Mouse (Mus musculus) CD8-positive naive resting alpha-beta T cell, adult 2 months (primary cell): Measurements from ENCODE around the gene Fam167b.

ENCODE experiments used
- DNase-seq, 2 experiments: peaks; one replicate each; pipeline ENCODE4 v3.0.0; 2022; ENCODE audit warnings: low read depth in 2 of 2, low spot score in 2 of 2

Fam167b gene

GRCm38 (mm10) chr4:129578466-129578865, at the start of gene Fam167b:
Gene Fam167b (minus strand): TSS chr4:129578549.
- DNase-seq, result no peak

- DNase-seq, result no peak
These were observed 47.7 kb upstream of the Fam167b start for GRCm38 (mm10) chr4:129626035-129626434.

DNA sequence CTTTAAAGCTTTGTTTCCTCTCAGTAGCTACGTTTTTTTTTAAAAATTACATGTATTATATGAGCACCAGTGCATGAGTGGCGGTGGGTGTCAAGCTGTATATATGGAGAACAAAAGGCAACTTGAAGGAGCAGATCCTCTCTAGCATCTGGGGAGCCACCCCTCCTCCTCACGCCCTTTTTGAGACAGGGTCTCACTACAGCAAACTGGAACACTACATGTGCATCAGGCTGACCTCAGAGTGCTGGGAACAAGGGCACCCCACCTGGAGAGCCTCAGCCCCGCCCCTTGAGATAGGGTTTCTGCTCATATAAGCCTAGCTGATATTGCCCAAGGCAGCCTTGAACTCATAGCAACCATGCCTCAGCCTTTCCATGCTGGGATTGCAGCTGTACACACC, 47.1 kb upstream of the Fam167b start:
- no peak for DNase-seq

GRCm38 (mm10) chr4:129625029-129625370, 46.7 kb upstream of the Fam167b start:
- DNase-seq, result peak; percentile 26 to 27

DNA sequence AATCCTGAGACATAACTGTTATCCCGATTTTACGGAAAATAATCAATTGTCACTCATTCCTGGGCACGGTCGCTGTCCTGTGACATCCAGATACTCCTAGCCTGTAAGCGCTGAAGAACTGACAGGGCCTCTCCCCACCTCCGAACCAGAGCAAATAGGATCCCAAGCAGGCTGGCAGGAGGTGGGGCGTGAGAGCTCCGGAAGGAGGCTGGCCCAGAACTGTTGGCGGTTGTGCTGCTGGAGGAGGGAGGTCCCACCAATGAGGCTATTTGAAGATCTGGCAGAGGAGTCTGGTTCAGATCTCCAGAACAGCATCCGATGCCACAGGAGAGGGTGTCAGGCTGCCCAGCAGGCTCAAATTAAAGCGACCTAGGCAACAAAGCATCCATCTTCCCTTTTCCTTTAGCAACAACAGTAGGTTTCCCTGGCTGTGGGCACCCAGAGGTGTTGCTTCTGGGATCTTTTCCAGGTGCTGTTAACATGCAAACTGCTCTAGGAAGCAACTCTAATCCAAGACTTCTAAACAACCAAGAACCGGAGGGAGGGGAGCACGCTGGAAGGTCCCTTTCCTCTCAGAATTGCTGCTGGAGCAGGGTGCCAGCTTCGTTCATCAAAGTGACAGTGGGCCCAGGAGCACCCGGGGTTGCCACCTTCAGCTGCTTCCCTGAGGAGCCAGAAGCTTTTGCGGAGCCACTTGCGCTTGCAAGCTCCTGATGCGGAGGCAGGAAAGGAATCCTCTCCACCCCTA, 46.1 kb upstream of the Fam167b start:
- DNase-seq, result peak; percentile 81 to 84

DNA sequence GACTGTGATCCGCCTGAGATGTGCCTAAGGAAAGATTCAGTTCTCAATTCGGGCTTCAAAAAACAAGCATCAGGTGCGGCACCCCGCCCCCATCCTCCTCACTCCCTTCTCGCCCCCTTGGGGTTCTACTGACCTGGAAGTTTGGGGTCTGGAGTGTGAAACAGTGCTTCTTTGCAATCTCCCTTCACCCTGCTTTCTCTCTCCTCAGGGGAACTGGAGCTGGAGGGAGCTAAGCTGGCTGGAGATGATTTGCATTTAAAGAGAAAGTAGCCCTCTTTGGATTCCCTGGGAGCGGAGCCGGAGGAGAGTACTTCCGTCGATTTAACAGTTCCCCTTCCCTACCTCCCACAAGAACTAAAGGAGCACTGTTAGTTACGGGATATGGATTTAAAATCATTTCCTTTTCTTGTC, 45.3 kb upstream of the Fam167b start, which contains the start of gene Ccdc28b:
Ccdc28b (minus strand) TSS at position 267 of the 411 bp plus-strand sequence.
- DNase-seq, result no peak

DNA sequence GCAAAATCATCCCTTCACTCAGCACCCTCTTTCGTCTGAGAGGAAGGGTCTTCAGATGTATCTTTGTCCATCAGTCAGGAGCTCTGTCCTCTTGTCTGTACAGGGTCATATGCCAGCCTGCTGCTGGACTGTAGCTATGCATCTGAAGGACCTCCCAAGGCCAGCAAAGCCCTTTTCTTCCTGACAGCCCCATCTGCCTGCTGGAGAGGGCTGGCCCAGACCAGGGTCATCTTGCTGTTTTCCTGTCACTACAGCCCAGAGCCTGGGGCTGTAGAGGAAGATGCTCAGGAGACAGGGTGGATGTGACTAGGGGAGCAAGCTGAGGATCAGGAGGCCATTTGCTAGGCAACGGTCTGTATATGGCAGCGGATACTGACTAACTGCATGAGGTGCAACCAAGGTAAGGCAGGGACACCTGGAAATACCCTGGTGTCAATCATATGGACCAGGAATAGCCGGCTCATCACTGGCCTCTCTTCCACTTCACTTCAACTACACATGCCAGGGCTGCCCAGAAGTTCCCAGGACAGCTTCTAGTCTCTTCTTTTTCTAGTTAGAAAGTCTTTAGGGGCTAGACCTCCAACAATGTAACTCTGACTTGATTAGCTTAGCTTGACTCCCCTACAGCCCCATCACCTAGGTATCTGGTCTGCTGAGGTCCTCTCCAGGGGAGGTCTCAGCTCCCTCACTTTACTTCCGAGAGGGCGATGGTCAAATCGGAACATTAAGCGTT, 44.6 kb upstream of the Fam167b start:
- no peak for DNase-seq

- DNase-seq, result no peak
These were observed 43.9 kb upstream of the Fam167b start for GRCm38 (mm10) chr4:129622120-129622802.

DNA sequence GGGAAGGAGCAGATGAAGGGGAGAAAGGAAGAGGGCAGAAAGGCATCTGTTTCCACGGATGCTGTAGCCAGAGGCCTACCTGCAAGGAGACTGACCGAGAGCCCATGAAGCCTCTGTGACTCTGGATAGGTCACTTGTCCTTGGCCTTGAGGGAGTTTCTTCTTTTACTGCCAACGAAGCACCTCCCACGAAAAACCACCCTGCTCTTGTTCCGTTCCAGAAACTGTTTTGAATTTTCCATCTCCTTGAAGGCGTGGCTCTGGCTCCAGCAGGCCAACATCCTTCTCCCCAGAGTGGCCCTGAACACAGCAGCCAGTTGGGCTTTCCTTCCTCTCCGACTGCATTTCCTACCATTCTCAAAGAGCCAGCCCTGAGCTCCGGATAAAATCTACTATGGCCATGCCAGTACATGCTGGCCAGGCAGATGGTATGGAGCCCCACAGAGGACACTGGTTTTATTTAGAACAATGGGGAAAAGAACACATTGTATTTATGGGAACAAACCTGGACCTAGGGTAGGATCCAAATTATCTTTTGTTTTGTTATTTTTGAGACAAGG, 43.0 kb upstream of the Fam167b start:
- DNase-seq, result no peak

DNA sequence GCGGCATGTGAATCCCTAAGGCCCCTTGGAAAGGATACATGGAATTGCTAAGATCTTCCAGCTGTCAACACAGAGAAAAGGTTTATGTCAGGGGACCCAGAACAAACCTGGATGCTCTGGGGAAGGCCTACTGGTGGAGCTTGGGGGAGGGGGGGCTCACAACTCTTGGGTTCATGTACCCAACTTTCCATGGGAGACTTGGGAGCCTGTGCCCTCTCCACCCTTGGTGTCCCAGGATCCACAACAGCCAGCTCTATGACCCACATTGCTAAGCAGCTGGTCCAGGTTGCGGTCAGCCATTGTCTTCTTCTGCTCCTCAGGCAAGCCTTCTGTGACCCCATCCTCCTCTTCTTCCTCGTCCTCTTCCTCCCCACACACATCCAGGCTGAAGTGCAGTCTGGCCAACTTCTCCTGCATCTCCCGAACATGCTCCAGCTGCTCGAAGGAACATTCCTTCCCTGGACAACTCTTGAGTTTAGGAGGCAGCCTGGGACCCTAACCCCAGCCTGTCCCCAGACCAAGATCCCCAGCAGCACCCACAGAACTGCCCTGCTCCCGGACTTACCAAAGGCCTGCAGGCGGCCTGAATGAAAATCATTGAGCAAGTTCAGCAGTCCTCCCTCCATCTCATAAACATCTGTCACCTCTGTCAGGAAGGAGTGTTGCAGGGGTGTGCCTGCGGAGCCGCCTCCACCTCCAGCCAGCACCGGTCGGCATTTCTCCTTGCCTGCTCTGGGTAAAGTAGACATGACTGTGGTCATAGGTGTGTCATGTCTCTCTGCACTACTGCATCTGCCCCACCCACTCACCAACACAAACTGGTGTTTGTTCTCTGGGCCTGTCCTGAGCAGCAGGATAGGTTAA, 42.3 kb upstream of the Fam167b start:
- DNase-seq, result no peak

DNA sequence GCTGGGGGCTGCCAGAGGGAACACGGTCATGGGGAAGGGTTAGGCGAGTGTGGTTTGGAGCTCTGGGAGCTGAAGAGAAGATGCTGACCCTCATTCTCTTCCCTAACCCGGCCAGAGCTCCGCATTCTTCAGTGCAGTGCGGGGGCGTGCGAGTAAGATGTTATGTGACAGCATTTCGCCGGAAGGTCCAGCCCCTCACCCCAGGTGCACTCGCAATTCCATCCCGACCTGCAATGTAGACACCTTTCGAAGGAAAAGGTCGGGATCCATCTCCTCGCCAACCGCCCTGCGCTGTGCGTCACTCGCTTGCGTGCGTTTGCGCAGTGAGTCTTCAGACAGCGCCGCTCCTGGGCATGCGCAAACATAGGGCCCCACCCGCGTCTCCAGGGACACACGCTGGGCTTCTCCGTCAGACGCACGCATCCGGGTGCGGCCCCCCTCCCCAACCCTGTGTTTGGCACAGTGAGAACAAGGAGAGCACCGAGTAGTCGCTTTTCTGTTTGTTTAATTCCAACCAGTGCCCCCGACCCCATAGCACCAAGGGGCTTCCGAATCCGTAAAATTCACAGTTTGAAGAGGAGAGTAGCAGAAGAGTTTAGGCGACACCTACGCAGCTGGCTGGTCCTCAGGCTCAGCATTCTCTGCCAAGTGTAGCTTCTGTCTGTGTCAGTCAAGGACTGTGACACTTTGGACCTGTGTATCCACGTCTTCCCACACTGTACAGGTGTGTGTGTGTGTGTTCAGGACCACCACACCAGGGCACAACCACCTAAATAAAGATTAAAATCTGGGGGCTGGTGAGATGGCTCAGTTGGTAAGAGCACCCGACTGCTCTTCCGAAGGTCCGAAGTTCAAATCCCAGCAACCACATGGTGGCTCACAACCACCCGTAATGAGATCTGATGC, 40.7 kb upstream of the Fam167b start, which contains the start of gene Iqcc:
Iqcc (minus strand) TSS at position 314 of the 906 bp plus-strand sequence.
- peak; percentile 87 to 92 for DNase-seq

- DNase-seq, result no peak
These were observed 39.7 kb upstream of the Fam167b start for GRCm38 (mm10) chr4:129618031-129618430.

DNA sequence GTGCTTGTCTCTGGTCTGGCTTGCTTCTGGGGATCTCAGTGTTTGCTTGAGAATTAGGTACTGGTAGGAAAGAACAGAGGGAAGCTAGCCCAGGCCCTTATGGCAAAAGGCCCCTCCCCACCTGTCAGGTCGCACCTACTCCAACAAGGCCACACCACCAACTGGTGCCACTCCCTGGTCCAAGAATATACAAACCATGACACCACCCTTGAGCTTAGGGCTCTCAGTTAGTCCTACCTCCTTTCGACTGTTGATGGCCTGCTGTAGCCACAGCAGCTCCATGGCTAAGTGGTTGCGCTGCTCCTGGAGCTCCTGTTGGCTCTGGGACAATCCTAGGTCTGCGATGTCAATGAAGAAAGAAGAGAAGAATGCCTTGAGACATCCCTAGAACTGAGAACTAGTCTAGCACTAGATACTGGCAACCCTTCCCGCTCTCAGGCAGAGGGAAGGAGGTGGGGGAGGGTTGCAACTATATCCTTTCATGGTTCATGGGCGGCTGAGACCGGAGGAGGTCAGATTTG, 38.8 kb upstream of the Fam167b start:
- no peak for DNase-seq

- no peak for DNase-seq
These were observed 38.3 kb upstream of the Fam167b start for GRCm38 (mm10) chr4:129616631-129617030.

DNA sequence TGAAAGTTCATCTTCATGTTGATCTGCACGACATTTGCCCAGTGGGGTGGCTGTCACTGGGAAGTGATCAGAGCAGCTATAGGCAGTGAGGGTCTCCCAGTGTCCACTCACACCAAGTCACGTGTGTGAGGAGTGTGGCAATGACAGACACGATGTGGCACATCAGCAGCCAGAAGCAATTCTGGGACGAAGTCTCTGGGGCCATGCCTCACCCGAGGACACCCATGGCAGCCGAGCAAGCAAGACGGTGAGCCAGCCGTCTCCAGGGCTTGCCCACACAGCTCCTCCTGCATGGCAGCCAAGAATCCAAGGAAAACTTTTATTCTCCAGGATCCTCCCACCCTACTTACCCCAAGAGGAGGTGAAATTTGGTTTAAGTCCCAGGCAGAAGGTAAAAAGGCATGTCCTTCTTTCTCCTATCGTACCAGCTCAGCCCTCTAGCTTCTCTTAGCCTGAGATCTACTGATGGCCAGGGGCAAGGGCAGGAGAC, 37.5 kb upstream of the Fam167b start:
- no peak for DNase-seq

DNA sequence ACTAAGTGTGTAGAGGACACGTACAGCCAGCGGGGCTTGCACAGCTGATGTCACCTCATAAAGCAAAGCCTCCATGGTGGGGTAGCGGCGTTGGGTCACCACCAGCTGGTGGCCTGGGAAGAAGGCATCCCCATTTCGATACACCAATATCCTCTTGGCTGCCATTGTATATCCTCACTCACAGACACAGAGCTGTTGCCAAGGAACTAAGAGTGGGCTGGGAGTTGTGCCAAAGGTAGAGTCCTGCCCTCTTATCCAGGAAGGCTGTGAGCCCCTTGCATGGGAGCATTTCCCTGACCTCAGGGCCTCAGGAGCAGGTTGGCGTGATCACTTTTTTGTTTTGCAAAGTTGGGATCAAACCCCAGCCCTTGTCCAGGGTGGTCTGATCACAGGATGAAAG, 35.7 kb upstream of the Fam167b start, which contains the start of gene Dcdc2b:
Dcdc2b (minus strand) TSS at position 165 of the 400 bp plus-strand sequence.
- DNase-seq, result no peak

DNA sequence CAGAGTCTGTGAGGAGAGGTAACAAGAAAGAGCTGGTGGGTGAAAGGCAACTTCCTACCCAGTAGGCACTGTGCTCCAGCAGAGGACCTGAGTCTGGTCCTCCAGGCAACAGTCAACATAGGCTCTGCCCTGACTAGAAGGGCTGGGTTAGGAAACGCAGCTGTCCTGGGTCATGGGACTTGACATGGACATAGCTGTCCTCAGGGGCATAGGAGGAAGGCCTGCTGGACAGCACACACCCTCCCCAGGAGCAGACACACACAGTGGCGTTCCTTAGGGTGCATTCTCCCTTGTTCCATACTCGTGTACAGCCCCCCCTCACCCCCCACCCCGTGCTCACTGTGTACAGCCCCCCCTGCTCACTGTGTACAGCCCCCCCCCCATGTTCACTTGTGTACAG, 32.1 kb upstream of the Fam167b start:
- DNase-seq, result no peak

GRCm38 (mm10) chr4:129610026-129610425, 31.7 kb upstream of the Fam167b start:
- peak; percentile 13 to 20 for DNase-seq

DNA sequence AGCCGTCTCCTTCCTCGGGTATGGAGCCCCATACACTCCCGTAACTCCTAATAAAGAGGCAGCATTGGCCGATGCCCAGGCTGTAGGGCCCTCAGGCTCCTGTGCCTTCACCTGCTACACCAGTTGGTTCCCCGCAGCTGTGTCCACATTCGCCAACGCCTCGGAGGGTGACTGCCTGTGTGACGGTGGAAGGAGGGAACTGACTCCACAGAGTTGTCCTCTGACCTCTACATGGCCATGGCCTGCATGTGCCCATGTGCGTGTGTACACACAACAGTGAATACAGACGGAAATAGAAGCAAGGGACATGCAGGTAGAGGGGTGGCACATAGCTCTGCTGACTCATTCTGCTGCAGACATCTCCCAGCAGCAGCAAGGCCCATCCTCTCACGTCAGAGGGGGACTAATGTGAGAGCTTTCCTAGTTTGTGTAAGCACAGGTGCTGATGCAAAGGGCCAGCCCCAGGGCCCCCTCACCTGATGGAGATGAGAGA, 30.8 kb upstream of the Fam167b start:
- no peak for DNase-seq
